Mouse (Mus musculus) cerebellum, adult 11 months (tissue): Measurements from ENCODE around the gene Gm49361.
"Not testable (repeated sequence)": the region's sequence is repeated elsewhere in the genome, so short reads cannot be mapped to it uniquely, and the experiment has no call there.

Source experiments
- DNase-seq: peaks from one replicate; pipeline ENCODE4 v3.0.0; 2022

Gene Gm49361

GRCm38 (mm10) chr14:57746001-57746771 lies at the start of gene Gm49361:
Gene Gm49361 (minus strand): TSS chr14:57746103.
- DNase-seq: peak; percentile 89

GRCm38 (mm10) chr14:57791171-57791570 lies 45.3 kb upstream of the Gm49361 start:
- no peak for DNase-seq

- no peak for DNase-seq
Measured at GRCm38 (mm10) chr14:57789759-57790158, 43.9 kb upstream of the Gm49361 start.

- no peak for DNase-seq
Measured at GRCm38 (mm10) chr14:57789311-57789710, 43.4 kb upstream of the Gm49361 start.

GRCm38 (mm10) chr14:57787406-57787805 lies 41.5 kb upstream of the Gm49361 start:
- no peak for DNase-seq

GRCm38 (mm10) chr14:57772157-57772815 lies 26.4 kb upstream of the Gm49361 start:
- no peak for DNase-seq

- DNase-seq: no peak
Measured at GRCm38 (mm10) chr14:57769102-57769501, 23.2 kb upstream of the Gm49361 start.

- DNase-seq: no peak
Measured at GRCm38 (mm10) chr14:57760447-57761412, 14.8 kb upstream of the Gm49361 start.

- no peak for DNase-seq
Measured at GRCm38 (mm10) chr14:57758237-57758636, 12.3 kb upstream of the Gm49361 start, which contains the start of gene Lats2. Gene Lats2 (minus strand): TSS chr14:57758388.

GRCm38 (mm10) chr14:57756094-57756493 lies 10.2 kb upstream of the Gm49361 start:
- DNase-seq: no peak

- DNase-seq: no peak
Measured at GRCm38 (mm10) chr14:57755661-57756060, 9.8 kb upstream of the Gm49361 start.

- no peak for DNase-seq
Measured at GRCm38 (mm10) chr14:57753351-57753992, 7.6 kb upstream of the Gm49361 start.

- not testable (repeated sequence) for DNase-seq
Measured at GRCm38 (mm10) chr14:57751006-57751405, 5.1 kb upstream of the Gm49361 start.

GRCm38 (mm10) chr14:57749501-57749900 lies 3.6 kb upstream of the Gm49361 start:
- no peak for DNase-seq

- peak; percentile 58 for DNase-seq
Measured at GRCm38 (mm10) chr14:57745291-57745969, 473 bp downstream of the Gm49361 start.

GRCm38 (mm10) chr14:57744547-57744946 lies 1.4 kb downstream of the Gm49361 start:
- DNase-seq: no peak

- no peak for DNase-seq
Measured at GRCm38 (mm10) chr14:57740651-57741050, 5.3 kb downstream of the Gm49361 start.

- DNase-seq: no peak
Measured at GRCm38 (mm10) chr14:57737089-57737488, 8.8 kb downstream of the Gm49361 start.

- no peak for DNase-seq
Measured at GRCm38 (mm10) chr14:57736141-57736540, 9.8 kb downstream of the Gm49361 start.

GRCm38 (mm10) chr14:57732668-57733293 lies 13.1 kb downstream of the Gm49361 start:
- no peak for DNase-seq

- DNase-seq: no peak
Measured at GRCm38 (mm10) chr14:57730527-57730926, 15.4 kb downstream of the Gm49361 start.
